Mouse (Mus musculus): ENCODE results near the gene Golga5.

DNA sequence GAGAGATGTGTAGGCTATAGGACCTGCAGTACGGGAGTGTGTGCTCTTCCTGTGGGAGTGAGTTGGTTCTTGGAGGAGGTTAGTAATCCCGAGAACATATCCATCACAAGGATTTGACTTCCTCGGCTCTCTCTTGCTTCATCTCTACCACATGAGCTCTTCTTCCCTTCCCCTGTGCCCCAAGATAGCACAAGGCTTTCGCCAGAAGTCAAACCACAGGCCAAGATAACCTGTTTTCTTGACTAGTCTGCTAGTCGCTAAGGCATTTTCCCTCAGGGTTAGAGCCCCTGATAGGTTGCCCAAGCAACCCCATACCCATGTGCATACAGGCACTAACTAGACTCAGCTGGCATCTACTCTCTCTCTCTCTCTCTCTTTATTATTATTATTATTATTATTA lies 25.3 kb upstream of the Golga5 start:
- TF ChIP-seq CTCF (IDR thresholded peaks at IDR 0.05; ENCODE audit: borderline replicate concordance, insufficient read depth, low read depth, low read length) (no peak), POLR2A (IDR thresholded peaks at IDR 0.05; ENCODE audit: borderline replicate concordance, insufficient read depth, low read length) (no peak)

All from cerebellum, adult 2 months (tissue).